Mouse (Mus musculus) bone marrow macrophage, adult 2 months (primary cell): ENCODE measurements around the gene Grasp.

Experiments
- CTCF ChIP-seq: IDR thresholded peaks from 2 replicates; pipeline ENCODE4 v1.5.1; 2012; ENCODE audit warnings: low read depth, mild to moderate bottlenecking, low read length, moderate library complexity
- POLR2A ChIP-seq: IDR thresholded peaks from 2 replicates; pipeline ENCODE4 v1.6.1; 2012; ENCODE audit warnings: mild to moderate bottlenecking, low read depth, low read length, borderline replicate concordance

- TF ChIP-seq POLR2A (no peak), CTCF (no peak)
Observed at GRCm38 (mm10) chr15:101233641-101234275, 9.8 kb downstream of the Grasp start.
